Mouse (Mus musculus): ENCODE measurements around the gene Map2k3. TPM values are rescaled to one million over a fixed set of nuclear protein-coding genes. Genes with fewer than 3 reads are reported as not detected.

Map2k3 gene
- total RNA-seq, 1 experiment from 2014 or later, result 22.4 TPM

DNA sequence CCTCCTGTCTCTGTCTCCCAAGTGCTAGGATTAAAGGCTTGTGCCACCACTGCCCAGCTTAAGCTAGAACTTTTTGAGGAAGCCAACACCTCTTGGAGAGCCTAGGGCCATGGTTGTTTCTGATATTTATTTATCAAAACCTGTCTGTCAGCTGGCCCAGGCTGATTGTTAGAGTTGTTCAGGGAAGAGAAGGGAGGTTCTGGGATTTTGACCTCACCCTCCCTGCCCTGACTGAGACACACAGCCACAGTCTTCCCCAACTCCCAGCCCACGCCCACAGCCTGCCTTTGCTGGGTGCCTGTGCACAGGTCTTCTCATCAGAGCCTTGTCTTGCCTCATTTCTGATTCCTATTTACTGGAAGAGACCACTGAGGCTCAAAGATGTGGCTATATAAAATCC, 9.6 kb upstream of the Map2k3 start:
- ATAC-seq (replicated peaks; ENCODE audit: insufficient number of reproducible peaks, low FRiP score, low TSS enrichment, poor library complexity, severe bottlenecking), result no peak

DNA sequence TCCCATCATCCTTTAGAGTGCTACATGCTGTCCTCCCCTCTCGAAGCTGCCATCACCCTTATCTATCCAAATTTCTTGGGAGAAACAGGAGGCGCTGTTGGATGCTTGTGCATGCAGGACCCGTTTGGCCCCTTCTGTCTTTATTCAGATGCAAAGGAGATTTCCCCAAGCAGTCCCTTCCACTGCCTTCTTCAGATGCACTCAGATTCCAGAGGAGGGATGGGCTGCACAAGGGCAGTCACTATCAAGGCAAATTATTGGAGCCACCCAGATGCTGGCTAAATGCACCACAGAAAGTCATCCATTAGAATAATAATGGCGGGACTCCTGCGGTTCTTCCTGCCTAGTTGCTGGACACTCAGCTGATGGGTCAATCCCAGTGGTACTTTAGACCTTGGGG, 8.9 kb upstream of the Map2k3 start:
- ATAC-seq (replicated peaks; ENCODE audit: insufficient number of reproducible peaks, low FRiP score, low TSS enrichment, poor library complexity, severe bottlenecking), result no peak

DNA sequence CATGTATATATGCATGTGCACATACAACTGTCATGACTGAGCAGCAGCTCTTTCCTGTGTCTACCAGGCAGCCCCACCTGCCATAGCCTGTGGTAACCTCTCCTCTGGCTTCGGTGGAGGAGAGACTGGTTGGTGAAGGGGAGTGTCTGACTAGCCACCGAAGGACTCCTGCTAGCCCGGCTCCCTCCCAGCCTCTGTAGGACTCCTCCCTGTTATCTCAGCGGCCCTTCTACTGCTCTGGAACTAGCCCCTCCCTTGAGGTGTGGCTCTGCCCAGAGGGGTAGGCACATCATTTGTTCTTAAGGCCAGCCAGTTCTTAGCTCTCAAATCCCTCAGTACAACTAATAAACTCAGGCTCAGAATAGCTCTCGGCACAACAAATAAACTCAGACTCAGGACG, 7.3 kb upstream of the Map2k3 start:
- ATAC-seq (replicated peaks; ENCODE audit: insufficient number of reproducible peaks, low FRiP score, low TSS enrichment, poor library complexity, severe bottlenecking), result no peak

DNA sequence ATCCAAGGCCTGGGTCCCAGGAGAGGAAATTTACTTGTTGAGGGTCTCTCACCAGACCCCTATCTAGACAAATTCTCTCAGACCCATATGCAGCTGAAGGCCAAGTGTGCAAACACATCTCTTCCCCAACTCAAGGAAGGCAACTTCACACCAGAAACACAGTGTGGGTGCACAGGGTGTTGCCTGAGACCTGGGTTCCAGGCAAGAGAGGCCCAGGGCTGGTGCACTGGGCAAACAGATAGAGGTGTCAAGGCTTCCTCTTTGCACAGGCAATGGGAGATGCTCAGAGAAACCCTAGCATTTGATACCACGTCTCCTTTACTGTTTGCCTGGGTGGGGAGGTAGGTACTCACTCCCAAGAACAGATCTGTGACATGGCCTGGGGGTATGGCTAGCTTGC, 6.9 kb upstream of the Map2k3 start:
- ATAC-seq (replicated peaks; ENCODE audit: insufficient number of reproducible peaks, low FRiP score, low TSS enrichment, poor library complexity, severe bottlenecking), result no peak

DNA sequence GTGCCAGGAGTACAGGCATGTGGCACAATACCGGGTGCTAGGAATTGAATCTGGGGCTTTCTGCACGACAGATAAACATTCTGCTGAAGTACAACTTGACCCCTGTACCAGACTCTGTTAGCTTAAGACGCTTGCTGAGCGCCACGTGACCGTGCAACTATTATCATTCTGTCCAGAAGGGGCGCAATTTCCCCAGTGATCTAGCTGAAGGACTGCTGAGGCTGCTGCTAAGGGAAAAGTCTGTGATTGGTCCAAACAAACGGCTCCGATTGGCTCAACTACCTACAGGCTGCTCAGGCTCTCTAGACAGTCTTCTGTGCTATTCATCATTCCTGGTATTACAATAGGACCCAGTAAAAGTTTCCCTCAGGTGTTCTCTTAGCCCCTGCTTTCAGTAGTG, 4.6 kb upstream of the Map2k3 start:
- ATAC-seq (replicated peaks; ENCODE audit: insufficient number of reproducible peaks, low FRiP score, low TSS enrichment, poor library complexity, severe bottlenecking), result peak; percentile 86

DNA sequence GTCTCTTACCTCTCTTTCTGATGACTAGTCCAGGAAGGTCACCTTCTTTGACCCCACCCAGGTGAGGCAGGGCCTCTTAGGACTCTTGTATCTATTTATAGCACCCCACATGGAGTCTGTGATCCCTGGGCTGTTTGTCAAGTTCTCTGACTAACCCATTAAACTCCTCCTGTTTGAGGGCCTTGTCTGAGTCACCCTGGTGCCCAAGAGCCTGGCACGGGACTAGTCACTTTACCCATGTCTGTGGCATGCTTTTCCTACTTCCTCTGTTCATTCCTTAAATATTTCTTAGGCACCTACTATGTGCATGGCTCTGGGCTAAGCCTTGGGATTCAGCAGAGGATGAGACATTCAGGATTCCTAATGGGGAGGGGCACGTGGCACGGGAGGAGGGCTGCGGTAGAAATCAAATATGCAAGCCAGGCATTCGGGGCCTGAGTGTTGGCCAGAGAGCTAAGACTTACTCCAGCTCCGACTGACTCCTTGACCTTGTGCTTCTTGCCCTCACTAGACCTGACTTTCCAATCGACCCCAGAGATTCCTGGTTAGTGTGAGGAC, 1.0 kb upstream of the Map2k3 start:
- ATAC-seq (replicated peaks; ENCODE audit: insufficient number of reproducible peaks, low FRiP score, low TSS enrichment, poor library complexity, severe bottlenecking), result no peak

DNA sequence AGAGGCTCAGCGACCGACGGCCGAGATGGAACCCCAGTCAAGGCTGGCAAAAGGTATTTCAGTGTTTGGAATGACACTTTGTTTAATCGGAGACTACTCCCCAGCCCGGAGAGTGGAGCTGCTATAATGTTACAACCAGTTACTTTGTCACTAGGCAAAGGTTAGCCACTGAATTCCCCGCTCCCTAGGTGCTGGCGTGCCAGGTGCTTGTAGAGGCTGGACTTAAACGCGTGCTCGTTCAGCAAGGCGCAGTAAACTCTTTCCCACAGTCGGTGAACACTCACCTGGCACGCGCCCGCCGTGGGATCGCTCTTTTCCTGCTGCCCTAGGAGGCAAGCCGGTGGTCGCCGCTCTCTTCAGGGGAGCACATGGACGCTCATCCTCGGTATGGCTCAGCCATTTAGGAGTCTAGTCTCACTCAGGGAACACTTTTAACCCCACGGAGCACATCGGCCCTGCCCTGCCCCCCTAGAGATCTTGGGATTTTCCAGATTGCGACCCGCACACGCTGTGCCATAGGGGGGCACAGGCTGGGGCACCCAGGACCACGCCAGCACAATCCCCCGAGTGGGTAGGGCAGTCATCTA, 458 bp upstream of the Map2k3 start:
- ATAC-seq (replicated peaks; ENCODE audit: insufficient number of reproducible peaks, low FRiP score, low TSS enrichment, poor library complexity, severe bottlenecking), result peak; percentile 3; the same call in 1 of the 2 replicates

DNA sequence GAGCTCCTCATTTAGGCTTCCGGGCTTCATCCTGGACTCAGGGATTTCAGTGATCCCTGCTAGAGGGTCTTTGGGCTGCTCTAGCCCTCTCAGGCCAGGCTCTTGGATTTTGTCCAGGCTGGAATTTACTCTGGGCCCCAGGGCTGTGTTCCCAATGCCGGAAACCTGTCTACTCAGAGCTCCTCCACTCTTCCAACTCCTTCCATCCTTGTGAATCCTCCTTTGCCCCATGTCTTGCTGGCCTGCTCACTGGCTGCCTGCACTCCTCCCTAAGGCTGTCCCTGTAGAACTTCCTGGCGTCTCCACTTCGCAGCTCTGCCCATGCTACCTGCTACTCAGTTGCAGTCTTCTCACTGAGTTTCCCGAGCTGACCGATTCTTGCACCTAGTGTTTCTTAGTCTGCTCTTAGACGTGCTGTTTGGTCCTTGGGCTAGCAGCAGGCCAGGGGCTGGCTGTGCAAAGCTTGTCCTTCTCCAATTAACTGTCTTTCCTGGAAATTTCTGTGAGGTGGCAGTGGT, 729 bp downstream of the Map2k3 start:
- ATAC-seq (replicated peaks; ENCODE audit: insufficient number of reproducible peaks, low FRiP score, low TSS enrichment, poor library complexity, severe bottlenecking), result no peak

DNA sequence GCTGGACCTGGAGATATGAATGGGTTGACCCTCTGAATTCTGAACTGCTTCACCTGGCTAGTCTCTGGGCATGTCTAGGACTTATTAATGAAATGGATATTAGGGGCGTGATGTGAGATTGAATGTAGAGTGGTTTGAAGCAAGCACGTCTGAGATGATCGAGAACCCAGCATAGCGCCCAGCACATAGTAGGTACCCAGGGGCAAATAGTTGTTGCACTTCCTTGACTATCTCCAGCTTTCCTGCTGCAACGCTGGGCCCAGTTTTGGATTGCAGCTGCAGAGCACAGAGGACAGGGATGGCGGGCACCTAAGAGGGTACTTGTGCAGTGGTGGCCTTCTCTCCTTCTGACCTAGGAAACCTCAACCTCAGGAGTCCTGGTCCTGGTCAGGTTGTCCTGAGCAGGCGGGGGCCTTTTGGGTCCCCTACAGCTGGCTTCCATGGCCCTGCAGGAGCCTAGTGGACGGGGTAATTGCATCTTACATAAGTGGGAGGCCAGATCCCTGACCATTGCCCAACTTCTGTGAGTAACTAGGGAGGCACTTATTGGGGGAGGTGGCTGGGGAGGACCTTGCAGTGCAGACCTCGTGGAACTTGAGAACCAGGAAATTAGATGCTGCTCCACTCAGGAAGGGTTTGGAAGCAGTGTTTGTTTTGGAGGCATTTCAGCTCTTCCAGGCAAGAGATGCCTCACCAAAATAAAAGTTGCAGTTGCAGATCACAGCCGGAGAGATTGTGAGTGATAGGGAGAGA, 1.5 kb downstream of the Map2k3 start:
- ATAC-seq (replicated peaks; ENCODE audit: insufficient number of reproducible peaks, low FRiP score, low TSS enrichment, poor library complexity, severe bottlenecking), result no peak

DNA sequence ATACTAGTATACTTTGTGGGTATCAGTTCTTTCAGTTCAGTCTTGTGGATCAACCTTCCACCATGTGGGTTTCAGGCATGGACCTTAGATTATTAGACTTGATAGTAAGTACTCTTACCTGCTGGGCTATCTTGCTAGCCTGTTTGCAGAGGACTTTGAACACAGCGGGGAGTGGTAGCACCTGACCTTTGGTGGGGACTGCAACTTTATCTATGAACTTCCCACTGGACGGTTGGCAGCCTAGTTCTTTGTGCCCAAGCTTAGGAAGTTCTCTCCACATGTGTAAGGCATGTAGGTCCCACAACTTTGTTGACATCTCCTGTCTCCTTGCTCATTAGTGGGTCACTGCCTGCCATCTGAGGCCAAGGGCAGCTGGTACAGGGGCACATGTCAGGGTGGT, 3.0 kb downstream of the Map2k3 start:
- ATAC-seq (replicated peaks; ENCODE audit: insufficient number of reproducible peaks, low FRiP score, low TSS enrichment, poor library complexity, severe bottlenecking), result no peak

DNA sequence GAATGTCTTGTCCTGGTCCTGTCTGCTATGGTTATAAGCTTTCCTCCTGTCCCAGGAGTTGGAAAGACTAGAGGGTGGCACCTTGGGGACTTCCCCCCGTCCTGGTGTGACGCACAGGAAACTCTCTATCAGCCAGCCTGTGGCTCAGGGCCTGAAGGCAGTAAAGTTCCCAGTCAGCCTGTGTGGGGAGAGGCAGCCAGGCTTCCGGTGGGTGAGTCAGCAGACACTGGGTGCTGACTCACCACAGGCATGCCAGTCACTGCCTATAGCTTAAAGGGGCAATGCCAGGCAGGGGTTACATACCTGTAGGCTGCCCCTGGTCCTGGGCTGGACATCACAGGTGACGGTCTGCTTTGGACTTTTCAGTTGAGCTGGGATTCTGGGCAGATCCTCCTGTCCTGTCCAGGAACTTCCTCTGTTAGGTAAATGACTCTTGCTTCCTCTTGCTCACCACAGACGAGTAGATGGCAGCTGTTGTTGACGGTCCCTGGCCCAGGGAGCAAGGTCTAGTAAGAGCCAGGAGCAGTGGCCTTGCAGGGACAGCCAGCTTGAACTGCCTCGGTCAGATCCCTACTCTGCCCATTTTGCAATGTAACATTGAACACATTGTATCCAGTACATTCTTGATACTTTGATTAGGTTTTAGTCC, 3.6 kb downstream of the Map2k3 start:
- ATAC-seq (replicated peaks; ENCODE audit: insufficient number of reproducible peaks, low FRiP score, low TSS enrichment, poor library complexity, severe bottlenecking), result peak; percentile 59

DNA sequence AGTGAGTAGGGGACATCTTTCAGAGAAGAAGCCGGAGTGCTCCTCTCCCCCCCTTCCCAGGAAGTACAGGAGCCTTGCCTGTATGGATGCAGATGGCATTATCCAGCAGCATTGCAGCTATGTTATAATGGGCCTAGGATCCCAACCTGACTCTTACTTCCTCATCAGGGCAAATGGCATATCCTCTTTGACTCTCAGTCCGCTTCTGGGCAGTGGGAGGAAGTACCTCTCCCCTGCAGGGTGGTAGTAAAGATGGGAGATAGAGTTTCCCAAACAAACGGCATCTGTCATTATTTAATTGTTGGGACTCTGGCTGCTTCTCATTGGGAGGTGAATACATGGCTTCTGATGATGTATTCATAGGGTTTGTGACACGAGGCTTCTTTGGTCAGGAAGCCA, 4.1 kb downstream of the Map2k3 start:
- no peak for ATAC-seq (replicated peaks; ENCODE audit: insufficient number of reproducible peaks, low FRiP score, low TSS enrichment, poor library complexity, severe bottlenecking)

DNA sequence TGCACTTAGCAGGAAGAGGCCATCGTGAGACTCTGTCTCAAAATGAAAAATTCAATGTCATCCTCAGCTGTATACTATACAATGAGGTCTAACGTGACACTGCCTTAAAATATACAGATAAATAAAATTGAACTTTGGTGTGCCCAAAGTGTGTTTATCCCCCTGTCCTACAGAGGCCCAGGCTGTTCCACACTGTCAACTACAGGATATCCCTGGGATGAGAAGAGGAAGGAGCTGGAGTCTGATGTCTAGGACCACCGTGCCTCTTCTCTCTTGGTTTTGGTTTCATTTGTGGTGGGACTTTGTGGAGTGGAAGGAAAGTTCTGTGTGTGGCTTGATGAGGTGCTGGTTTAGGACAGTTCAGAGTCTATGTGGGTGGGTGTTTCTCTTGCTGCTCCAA, 5.8 kb downstream of the Map2k3 start:
- no peak for ATAC-seq (replicated peaks; ENCODE audit: insufficient number of reproducible peaks, low FRiP score, low TSS enrichment, poor library complexity, severe bottlenecking)

DNA sequence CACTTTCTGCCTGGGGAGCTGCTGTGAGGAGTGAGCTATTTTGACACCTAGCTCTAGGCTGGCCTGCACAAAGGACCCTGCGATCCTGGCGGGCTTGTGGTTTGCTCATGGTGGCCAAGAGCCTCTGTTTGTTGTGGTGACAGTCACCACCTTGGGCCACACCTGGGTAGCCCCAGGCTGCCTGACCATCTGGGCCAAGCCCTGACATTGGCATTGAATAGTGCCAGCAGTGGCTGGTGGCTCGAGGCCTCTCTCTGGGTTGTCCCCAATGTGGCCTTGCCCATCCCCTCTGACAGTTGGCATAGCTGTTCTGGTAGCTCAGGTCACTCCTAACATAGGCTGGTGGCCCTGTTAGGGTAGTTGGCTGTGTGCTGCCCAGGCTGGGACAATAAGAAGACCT, 7.7 kb downstream of the Map2k3 start:
- ATAC-seq (replicated peaks; ENCODE audit: insufficient number of reproducible peaks, low FRiP score, low TSS enrichment, poor library complexity, severe bottlenecking), result no peak

DNA sequence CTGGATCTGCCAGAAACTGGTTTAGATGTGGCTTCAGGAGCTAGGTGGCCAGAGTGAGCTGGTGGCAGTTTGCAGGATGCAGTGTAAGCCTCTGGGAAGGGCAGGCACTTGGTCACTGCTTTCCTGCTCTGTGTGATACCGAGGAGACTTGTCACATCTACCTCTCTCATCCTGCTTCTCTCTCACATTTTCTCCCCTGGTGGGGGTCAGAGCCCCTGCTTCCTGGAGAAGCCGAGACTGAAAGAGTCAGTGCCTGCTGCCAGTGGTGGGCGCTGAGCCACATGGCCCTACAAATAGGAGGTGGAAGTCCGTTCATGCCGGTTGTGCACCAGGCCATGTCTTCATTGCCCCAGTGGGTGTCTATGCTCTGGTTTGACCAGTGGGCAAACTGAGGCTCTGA, 8.7 kb downstream of the Map2k3 start:
- ATAC-seq (replicated peaks; ENCODE audit: insufficient number of reproducible peaks, low FRiP score, low TSS enrichment, poor library complexity, severe bottlenecking), result no peak

DNA sequence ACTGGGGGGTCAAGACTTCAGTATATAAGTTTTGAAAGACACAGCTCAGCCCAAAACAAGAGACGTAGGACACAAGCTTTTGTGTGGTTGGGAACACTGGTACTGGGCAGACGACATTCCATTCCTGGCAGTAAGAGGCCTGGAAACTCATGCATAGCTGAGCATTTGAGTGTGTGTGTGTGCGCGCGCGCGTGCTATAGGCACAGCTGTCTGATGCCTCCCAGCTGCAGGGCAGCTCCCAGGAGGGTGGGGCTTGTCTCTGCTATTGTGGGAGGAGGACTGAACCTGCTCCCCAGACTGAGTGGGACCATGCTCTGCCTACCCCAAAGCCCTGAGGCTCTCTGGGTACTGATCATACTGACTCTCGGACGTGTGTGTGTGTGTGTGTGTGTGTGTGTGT, 9.5 kb downstream of the Map2k3 start:
- ATAC-seq (replicated peaks; ENCODE audit: insufficient number of reproducible peaks, low FRiP score, low TSS enrichment, poor library complexity, severe bottlenecking), result no peak

DNA sequence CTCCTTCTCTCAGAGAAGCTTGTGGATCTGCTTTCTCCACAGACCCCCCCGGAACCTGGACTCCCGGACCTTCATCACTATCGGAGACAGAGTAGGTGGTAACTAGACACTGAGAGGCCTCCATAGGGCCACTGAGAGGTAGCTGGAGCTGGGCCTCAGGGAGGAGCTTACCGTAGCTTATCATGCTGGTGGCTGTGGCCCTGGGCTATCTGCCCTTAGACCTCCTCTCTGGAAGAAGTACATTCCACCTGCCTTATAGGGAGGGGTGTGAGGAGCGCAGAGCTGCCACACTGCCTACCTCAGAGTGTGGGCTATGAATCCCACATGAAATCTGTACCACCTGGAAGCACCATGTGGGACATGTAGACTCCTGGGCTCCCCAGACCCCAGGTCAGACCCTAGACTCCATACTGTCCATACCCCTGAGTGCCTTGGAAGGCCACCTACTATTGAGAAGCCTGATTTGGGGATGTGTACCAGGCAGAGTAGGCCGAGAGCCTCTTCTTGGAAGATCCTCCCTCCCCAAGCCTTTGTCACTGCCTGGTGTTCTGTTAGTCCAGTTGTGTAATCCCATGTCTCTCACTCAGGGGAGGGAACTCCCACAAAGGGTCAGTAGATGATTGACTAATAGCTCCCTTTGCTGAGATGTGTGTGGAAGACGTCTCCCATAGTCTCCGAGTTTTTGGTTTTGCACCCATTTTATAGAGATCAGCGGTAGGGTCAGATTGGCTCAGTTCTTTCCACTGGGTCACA, 10.6 kb downstream of the Map2k3 start:
- no peak for ATAC-seq (replicated peaks; ENCODE audit: insufficient number of reproducible peaks, low FRiP score, low TSS enrichment, poor library complexity, severe bottlenecking)

DNA sequence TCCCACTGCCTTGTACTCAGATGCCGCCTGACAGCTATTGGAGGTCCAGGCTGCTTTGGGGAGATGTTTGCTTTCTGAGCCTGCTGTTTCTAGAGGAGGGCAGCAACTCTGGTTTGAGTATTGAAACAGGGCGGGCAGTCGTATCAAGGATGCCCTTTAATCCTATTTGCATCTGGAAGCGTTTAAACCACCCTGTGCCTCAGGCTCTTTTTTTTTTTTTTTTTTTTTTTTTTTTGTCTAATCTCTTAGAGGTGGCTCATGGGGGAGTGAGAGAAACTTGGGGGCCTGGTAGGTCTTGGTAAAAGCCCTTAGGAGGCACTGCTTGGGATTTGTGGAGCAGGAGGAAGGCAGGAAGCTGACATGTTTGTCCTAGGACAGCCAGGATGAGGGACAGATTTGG, 13.2 kb downstream of the Map2k3 start:
- no peak for ATAC-seq (replicated peaks; ENCODE audit: insufficient number of reproducible peaks, low FRiP score, low TSS enrichment, poor library complexity, severe bottlenecking)

DNA sequence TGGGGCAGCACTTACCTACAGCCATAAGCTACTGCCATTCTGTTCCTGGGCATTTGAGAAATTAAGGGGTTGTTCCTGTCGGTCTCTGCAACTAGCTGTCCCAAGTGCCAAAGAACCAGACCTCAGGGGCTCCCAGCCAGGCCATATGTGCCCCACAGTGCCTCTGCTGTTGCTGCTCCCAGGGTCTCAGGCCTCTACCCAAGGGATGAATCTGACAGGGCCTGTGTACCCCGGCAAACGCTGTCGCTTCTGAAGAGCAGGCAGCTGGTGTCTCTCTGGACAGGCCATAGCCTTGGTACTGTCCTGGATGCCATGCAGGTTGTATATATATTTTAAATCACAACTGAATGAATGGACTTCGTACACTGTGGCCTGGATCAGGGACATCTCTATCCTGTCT, 20.1 kb downstream of the Map2k3 start:
- no peak for ATAC-seq (replicated peaks; ENCODE audit: insufficient number of reproducible peaks, low FRiP score, low TSS enrichment, poor library complexity, severe bottlenecking)
